Mouse (Mus musculus) spleen, adult 2 months (tissue): Measurements from ENCODE around the gene Cep128.

Experiments
- CTCF ChIP-seq: fragments of 200-500 bp; IDR thresholded peaks from 2 replicates; pipeline ENCODE4 v1.5.1; 2011; ENCODE audit warnings: mild to moderate bottlenecking, inconsistent platforms; ENCODE audit not compliant: insufficient read depth, insufficient read length, insufficient replicate concordance; ENCODE audit errors: extremely low read depth
- POLR2A ChIP-seq: fragments of 200-500 bp; IDR thresholded peaks from 2 replicates; pipeline ENCODE4 v1.6.1; 2011; ENCODE audit warnings: low read depth, low read length, inconsistent platforms

GRCm38 (mm10) chr12:91305038-91305437, 79.2 kb downstream of the Cep128 start:
- TF ChIP-seq CTCF, result no peak
- TF ChIP-seq POLR2A, result no peak
